Mouse (Mus musculus) limb, embryonic 14.5 days (tissue): ENCODE measurements around the gene Gmds. TPM values are rescaled to one million over a fixed set of nuclear protein-coding genes. Genes with fewer than 3 reads are reported as not detected.

Experiments used
- ATAC-seq: fragments of 200-750 bp; cut with Nextera tagmentation; 2 replicates; pipeline ENCODE4 v1.8.0; 2017; ENCODE audit warnings: low read depth, moderate number of reproducible peaks, moderate TSS enrichment; ENCODE audit not compliant: low FRiP score
- DNase-seq: peaks from one replicate; pipeline ENCODE4 v3.0.0-alpha.2; 2015; ENCODE audit warnings: low spot score
- H3K27ac ChIP-seq: fragments of 300-500 bp; sonication (generic); replicated peaks from 2 replicates; pipeline ENCODE4 v1.5.1; 2014; ENCODE audit warnings: low read depth, mild to moderate bottlenecking, low read length, moderate library complexity, mixed read lengths
- H3K27me3 ChIP-seq: fragments of 300-500 bp; sonication (generic); 2 replicates; pipeline ENCODE4 v1.6.1; 2014; ENCODE audit warnings: low read length, mixed read lengths; ENCODE audit not compliant: control insufficient read depth, insufficient read depth
- H3K36me3 ChIP-seq: fragments of 300-500 bp; sonication (generic); 2 replicates; pipeline ENCODE4 v1.6.1; 2014; ENCODE audit warnings: mild to moderate bottlenecking, low read length, moderate library complexity, mixed read lengths; ENCODE audit not compliant: control insufficient read depth, insufficient read depth
- H3K4me1 ChIP-seq: fragments of 300-500 bp; sonication (generic); 2 replicates; pipeline ENCODE4 v1.6.1; 2014; ENCODE audit warnings: antibody characterized with exemption, low read length, mixed read lengths; ENCODE audit not compliant: control insufficient read depth, insufficient read depth
- H3K4me2 ChIP-seq: fragments of 300-500 bp; sonication (generic); replicated peaks from 2 replicates; pipeline ENCODE4 v1.6.1; 2014; ENCODE audit warnings: low read depth, mild to moderate bottlenecking, low read length, moderate library complexity; ENCODE audit not compliant: severe bottlenecking
- H3K4me3 ChIP-seq: fragments of 300-500 bp; sonication (generic); replicated peaks from 2 replicates; pipeline ENCODE4 v1.5.1; 2014; ENCODE audit warnings: low read length
- H3K9ac ChIP-seq: fragments of 300-500 bp; sonication (generic); 2 replicates; pipeline ENCODE4 v1.6.1; 2014; ENCODE audit warnings: mild to moderate bottlenecking, low read depth, low read length, moderate library complexity; ENCODE audit not compliant: severe bottlenecking
- H3K9me3 ChIP-seq: fragments of 300-500 bp; sonication (generic); 2 replicates; pipeline ENCODE4 v1.6.1; 2016; ENCODE audit warnings: low read length; ENCODE audit not compliant: control insufficient read depth
- POLR2A ChIP-seq: fragments of 200-500 bp; IDR thresholded peaks from 2 replicates; pipeline ENCODE4 v1.8.0; 2012; ENCODE audit warnings: inconsistent platforms, mild to moderate bottlenecking, moderate library complexity, borderline replicate concordance; ENCODE audit not compliant: insufficient read depth, insufficient read length; ENCODE audit errors: extremely low read depth
- WGBS: fragments of 180-500 bp; shearing (Covaris S2); extraction: QIAGEN DNeasy Blood & Tissue Kit; methylation state at CpG from one replicate; pipeline ENCODE4 v1.1.7; 2014; 5-methylcytosine and 5-hydroxymethylcytosine counted together
- polyA plus RNA-seq, 2 experiments: library from polyadenylated mRNA; depleted of rRNA in 1 of 2; stranded (reverse) in 1 of 2; unstranded in 1 of 2; fragments of >200 nt; fragmentation: Nextera tagmentation in 1 of 2; extraction: Ambion mirVana in 1 of 2; gene quantifications; 2 replicates each; pipeline versions ENCODE4 v1.2.1 to v1.2.3; 2012 to 2014

Gene Gmds
- polyA plus RNA-seq, 2 experiments, result 31.6 to 39.9 TPM

DNA sequence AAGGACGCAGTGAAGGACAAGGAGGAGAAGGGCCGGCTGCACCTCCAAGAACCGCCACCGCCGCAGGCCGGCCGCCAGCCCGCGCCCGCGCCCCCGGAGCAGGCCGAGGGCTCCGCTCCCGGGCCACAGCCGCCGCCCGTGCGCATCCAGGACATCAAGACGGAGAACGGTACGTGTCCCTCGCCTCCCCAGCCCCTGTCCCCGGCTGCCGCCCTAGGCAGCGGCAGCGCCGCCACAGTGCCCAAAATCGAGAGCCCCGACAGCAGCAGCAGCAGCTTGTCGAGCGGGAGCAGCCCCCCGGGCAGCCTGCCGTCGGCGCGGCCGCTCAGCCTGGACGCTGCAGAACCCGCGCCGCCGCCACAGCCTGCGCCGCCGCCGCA lies 530.8 kb downstream of the Gmds start:
- Histone ChIP-seq H3K27ac (peak overlapping the region; percentile 98), H3K27me3 (peaks cover 70% of the 10 kb centered on the region), H3K9me3 (no peaks in the 10 kb centered on the region), H3K4me2 (peak overlapping the region; percentile 80), H3K36me3 (peaks cover 28% of the 10 kb centered on the region), H3K4me1 (peaks cover 11% of the 10 kb centered on the region; the same call in 1 of the 2 replicates), H3K9ac (peak overlapping the region; percentile 94), H3K4me3 (peak overlapping the region; percentile 69)
- ATAC-seq, result no peak
- no peak for DNase-seq
- 0% methylated on average over 9 of the region's 47 CpGs for WGBS
- TF ChIP-seq POLR2A, result no peak

DNA sequence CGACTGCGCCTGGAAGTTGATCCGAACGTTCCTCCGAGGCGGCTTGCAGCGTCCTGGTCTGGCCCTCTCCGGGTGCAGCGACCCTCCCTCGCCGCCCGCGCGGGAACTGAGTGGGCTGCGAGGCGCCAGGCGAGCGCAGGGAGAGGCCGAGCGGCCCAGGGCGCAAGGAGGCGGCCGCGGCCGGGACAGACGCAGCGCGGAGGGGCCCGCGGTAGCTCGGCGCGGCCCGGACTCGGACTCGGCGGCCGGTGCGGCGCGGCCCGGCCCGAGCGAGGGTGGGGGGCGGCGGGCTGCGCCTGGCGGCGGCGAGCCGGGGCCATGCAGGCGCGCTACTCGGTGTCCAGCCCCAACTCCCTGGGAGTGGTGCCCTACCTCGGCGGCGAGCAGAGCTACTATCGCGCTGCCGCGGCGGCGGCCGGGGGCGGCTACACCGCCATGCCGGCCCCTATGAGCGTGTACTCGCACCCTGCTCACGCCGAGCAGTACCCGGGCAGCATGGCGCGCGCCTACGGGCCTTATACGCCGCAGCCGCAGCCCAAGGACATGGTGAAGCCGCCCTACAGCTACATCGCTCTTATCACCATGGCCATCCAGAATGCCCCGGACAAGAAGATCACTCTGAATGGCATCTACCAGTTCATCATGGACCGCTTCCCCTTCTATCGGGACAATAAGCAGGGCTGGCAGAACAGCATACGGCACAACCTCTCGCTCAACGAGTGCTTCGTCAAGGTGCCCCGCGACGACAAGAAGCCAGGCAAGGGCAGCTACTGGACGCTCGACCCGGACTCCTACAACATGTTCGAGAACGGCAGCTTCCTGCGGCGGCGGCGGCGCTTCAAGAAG lies 531.4 kb downstream of the Gmds start:
- TF ChIP-seq POLR2A, result no peak
- Histone ChIP-seq H3K9ac (peak overlapping the region; percentile 94), H3K9me3 (no peaks in the 10 kb centered on the region), H3K27me3 (peaks cover 74% of the 10 kb centered on the region), H3K36me3 (peaks cover 26% of the 10 kb centered on the region), H3K4me3 (peak overlapping the region; percentile 69), H3K4me2 (peak overlapping the region; percentile 80), H3K4me1 (peaks cover 14% of the 10 kb centered on the region; the same call in 1 of the 2 replicates), H3K27ac (peak overlapping the region; percentile 98)
- DNase-seq (no peak), ATAC-seq (peak; percentile 28)
- WGBS, result under 1% methylated on average over 65 of the region's 101 CpGs

DNA sequence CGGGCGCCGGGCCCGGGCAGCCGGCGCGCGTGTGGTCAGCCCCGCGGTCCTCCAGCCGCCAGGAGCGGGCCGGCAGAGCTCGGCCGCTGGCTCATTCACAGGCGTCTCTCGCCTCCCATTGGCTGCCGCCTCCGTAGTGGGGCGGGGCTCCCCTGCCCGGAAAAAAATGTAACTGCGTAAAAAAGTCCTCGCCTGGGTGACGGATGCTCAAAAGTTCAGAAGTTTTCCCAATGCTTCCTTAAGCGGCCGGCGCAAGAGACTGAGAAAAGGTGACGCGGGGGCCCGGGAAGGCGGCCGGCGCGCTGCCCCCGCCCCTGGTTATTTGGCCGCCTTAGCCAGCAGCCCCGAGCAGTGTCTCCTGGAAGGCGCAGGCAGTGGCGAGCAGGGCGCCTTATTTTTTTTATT lies 532.1 kb downstream of the Gmds start, which contains the start of gene Foxc1:
Gene Foxc1, plus strand, starts transcription at position 206 of the 405 bp plus-strand sequence.
- DNase-seq (peak; percentile 90), ATAC-seq (peak; percentile 88)
- Histone ChIP-seq H3K9ac (peak within 1 kb of the TSS; percentile 94), H3K27ac (peak within 1 kb of the TSS; percentile 98), H3K4me2 (peak within 1 kb of the TSS; percentile 80), H3K4me1 (peaks cover 21% of the 10 kb centered on the region), H3K9me3 (no peaks in the 10 kb centered on the region), H3K36me3 (peaks cover 23% of the 10 kb centered on the region), H3K27me3 (peaks cover 74% of the 10 kb centered on the region), H3K4me3 (peak within 1 kb of the TSS; percentile 69)
- peak; percentile 60; the same call in 1 of the 2 replicates for TF ChIP-seq POLR2A
- 0% methylated on average over 28 of the region's 40 CpGs for WGBS

DNA sequence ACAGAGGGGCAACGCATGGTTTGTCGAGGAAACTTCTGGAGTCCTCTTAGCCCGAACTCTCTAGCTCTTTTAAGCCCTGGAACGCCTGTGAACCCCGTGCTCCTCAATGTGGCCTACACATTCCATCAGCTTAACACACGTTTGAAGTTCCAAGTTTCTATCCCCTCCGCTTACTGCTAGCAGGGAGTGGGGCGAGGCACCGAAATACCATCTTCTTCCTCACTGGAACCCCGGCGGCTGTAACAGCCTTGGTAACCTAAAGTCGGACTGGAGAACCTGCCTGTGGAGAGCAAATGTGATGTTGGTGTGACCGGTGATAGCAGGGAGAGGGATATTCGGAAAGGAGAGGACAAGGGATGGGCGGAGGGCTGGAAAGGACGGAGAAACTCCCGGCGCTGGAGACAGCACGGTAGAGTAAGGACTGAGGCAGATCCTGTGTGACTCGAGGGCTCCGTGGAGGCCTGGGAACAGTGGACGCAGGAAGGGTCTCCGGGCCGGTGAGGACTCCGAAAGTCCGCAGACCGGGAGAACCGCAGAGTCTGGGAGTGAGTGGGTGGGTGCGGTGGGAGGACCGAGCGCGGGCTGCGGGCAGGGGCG lies 532.6 kb downstream of the Gmds start:
- H3K9ac ChIP-seq, result peak overlapping the region; percentile 94
- H3K27me3 ChIP-seq, result peaks cover 72% of the 10 kb centered on the region
- peaks cover 20% of the 10 kb centered on the region for H3K36me3 ChIP-seq
- DNase-seq, result no peak
- WGBS, result 2% methylated on average over 28 of the region's 34 CpGs
- peak overlapping the region; percentile 78 for H3K27ac ChIP-seq
- H3K9me3 ChIP-seq, result no peaks in the 10 kb centered on the region
- H3K4me1 ChIP-seq, result peaks cover 21% of the 10 kb centered on the region
- no peak for TF ChIP-seq POLR2A
- H3K4me2 ChIP-seq, result peak overlapping the region; percentile 80
- peak; percentile 48 for ATAC-seq
- H3K4me3 ChIP-seq, result peak overlapping the region; percentile 69

GRCm38 (mm10) chr13:31804571-31804970 lies 534.0 kb downstream of the Gmds start:
- 6% methylated on average over 7 of the region's 7 CpGs for whole genome bisulfite sequencing
- DNase-seq (no peak), ATAC-seq (no peak)
- Histone ChIP-seq H3K36me3 (peaks cover 16% of the 10 kb centered on the region), H3K27me3 (peaks cover 78% of the 10 kb centered on the region), H3K9ac (no peak overlapping the region), H3K4me2 (peak overlapping the region; percentile 80; the same call in 1 of the 2 replicates), H3K27ac (no peak overlapping the region), H3K9me3 (no peaks in the 10 kb centered on the region), H3K4me3 (no peak overlapping the region; the same call in 1 of the 2 replicates), H3K4me1 (peaks cover 21% of the 10 kb centered on the region)
- no peak for TF ChIP-seq POLR2A
